Mouse (Mus musculus): ENCODE results near the gene Tardbp.

Tardbp gene

DNA sequence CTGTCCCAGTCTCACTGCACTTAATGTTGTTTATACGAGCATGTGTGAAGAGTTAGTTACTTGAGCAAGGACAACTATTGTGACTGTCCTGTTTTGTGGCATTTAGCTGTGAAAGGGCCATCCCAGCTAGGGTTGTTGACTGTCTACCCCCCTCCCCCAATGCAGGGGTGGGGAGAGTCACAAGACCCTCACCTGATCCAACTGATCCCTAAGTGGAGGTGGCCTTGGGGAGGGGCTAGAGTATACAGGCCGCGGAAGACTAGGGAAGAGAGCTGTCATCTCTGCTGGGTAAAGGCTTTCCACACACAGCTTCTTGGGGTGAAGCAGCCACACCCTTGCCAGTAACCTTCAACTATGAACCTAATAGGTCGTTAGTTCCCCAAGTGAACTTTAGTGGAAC lies 26.5 kb downstream of the Tardbp start:
- DNase-seq: no peak

DNA sequence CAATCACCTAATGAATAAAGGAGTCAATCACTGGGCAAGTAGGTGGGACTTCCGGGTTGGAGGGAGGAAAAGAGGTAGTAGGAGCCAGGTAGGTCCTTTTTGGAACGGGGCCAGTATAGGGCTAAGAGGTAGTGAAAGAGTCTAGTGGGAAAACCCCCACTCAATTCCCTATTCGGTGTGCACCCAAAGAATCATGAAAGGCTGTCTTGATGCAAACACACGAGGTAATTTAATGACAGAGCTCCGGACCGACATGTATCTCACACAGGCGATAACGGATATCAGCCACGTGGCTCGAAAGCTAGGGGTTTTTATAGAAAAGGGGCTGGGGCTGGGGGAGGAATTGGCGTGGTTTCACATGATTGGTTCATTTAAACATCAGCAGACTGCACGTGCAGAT lies 28.0 kb downstream of the Tardbp start:
- no peak for DNase-seq

GRCm38 (mm10) chr4:148596731-148597130 lies 30.1 kb downstream of the Tardbp start:
- no peak for DNase-seq

GRCm38 (mm10) chr4:148595916-148596315 lies 30.9 kb downstream of the Tardbp start:
- no peak for DNase-seq

DNA sequence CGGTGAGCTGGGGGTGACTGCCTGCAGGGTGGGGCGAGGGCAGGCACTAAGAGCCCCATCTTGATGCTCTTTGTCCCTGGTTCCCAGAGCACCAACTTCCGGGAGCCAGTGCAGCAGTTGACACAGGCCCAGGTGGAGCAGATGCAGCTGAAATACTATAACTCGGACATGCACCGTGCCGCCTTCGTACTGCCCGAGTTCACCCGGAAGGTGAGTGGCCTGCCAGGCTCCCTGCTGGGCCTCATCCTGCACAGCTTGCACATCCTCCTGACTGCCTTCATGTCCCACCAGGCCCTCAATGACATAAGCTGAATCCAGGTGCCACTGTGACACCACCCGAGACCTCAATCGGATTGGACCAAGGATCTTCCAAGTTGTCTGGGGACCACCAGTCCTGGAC lies 32.8 kb downstream of the Tardbp start:
- DNase-seq: peak in 1 of 2 experiments; percentile 41

DNA sequence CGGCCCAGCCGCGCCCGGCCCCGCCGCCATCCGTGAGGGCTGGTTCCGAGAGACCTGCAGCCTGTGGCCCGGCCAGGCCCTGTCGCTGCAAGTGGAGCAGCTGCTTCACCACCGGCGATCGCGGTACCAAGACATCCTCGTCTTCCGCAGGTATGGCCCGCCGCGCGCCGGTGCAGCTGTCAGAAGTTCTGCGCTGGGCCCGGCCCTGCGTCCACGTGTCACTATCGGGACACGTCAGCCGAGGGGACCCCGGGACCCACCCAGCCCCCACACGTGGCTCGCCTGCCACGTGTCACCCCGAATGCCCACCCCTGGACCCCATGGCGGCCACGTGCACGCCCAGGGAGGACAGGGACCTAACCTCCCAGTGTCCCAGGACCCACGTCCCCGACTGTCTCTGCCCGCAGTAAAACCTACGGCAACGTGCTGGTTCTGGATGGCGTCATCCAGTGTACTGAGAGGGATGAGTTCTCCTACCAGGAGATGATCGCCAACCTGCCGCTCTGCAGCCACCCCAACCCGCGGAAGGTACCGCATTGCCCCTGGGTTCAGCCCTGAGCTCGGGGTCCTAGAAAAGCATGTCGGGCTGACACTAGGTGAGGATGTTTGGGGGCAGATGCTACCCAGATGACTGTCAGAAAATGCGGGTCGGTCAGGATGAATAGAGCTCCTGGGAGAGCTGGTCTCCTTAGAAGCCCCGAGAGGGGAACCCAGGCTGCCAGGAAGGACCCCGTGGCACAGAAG lies 35.0 kb downstream of the Tardbp start:
- DNase-seq: peak in 1 of 2 experiments; percentile 63

DNA sequence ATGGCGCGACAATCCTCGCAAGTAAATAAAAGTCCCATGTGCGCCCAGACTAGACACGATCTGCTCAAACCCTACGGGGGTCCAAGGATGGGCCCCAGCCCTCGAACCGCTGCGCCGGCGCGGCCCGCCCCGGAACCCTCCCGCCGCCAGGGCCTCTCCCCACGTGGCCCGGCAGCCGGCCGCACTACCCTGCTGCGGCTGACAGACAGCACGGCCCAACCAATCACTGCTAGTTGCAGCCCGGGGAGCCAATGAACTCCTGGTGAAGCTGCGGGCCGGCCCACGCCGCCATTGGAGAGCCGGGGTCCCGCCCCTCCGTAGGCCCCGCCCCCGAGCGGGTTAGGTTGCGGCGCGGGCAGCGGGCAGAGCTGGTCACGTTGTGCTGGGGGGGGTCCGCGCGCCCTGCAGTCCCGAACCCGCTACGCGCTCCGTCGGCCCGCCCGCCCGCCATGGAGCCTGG lies 35.6 kb downstream of the Tardbp start, which contains the start of gene Srm:
TSS of gene Srm (plus strand) at position 333 of the 460 bp plus-strand sequence.
- peak; percentile 98 for DNase-seq

DNA sequence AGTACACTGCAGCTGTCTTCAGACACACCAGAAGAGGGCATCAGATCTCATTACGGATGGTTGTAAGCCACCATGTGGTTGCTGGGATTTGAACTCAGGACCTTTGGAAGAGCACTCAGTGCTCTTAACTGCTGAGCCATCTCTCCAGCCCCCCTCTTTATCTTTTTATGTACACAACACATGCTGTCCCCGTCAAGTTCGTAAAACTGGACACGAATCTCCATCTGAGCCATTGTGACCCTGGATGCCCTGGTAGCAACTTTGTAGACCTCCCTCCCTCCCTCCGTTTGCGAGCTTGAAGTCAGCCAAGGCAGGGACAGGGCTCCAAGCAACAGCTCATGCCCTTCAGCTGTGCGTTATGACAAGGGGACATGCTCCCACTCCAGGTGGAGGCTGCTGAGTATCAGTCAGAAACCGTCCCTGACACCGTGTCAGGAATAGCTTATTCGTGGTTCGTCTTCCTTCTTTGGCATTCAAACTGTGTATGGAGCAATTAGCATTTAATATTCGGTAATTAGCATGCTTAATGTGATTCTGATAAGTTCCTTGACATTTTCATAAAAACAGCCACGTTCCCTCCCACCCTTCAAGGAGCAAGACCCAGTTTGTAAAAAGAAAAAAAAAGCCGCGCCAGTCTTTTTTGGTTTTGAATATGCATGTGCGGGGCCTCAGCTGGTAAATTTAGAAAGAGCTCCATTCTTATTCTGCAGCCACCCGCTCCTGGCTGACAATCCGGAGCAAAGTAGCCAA lies 36.2 kb downstream of the Tardbp start:
- peak; percentile 49 to 52 for DNase-seq

DNA sequence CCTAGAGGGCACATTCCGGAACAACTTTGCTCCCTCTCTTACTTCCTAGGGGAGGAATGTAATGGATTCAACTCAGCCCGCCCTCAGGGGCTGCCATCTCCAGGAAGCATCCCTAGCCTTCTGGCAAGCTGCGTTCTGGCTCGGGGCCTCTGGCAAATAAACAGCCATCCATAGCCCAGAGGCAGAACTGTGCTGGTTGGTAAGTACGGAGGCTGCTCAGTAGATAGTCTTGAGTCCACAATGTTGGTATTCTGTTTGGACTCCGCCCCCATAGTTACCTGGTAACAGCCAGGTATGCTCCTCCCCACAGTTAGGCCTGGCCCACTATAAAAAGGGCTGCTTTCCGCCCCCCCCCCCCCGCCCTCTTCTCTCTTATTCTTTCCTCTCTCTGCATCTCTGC lies 37.3 kb downstream of the Tardbp start:
- DNase-seq: peak; percentile 60

DNA sequence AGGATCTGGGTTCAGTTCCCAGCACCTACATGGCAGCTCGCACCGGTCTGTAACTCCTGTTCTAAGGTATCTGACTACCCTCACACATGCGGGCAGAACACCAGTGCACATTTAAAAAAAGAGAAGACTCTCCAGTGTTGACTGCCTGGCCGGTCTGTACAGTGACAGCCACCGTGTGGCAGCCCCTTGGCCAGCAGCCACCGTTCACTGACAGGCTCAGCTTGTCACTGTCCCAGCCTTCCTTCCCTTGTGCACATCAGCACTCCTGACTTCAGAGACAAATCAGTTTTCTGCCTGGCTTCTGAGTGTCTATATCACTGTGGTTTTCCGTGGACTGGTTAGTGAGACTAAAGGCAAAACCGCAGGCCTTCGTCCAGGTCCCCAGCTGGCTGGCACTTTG lies 38.0 kb downstream of the Tardbp start:
- peak; percentile 56 to 69 for DNase-seq

DNA sequence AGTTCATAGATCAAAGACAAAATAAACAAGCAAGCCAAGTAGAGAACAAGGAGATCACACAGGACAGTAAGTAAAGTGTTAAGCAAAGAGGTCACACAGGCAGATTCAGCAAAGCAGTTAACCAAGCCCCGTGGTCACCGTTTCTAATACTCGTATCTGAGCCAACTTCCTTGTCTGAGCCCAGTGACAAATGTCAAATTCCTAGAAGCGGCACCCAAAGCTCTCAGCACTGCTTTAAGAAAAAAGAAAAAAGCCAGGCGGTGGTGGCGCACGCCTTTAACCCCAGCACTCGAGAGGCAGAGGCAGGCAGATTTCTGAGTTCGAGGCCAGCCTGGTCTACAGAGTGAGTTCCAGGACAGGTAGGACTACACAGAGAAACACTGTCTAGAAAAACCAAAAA lies 40.2 kb downstream of the Tardbp start:
- no peak for DNase-seq

DNA sequence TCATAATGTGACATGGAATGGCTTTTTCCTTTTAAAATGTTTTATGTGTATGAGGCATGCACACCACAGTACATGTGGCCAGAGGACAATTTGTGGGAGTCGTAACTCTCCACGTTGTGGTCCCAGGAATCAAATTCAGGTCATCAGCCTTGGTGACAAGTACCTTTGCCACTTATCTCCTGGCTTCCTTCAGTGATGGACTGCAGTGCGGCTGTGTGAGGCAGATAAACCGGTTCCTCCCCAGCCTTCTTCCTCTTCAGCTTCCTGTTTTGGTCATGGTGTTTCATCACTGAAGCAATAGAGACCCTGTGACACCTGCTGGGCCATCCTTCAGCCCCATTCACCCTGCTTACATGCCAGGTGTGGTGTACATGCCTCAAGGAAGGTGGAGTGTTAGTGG lies 43.6 kb downstream of the Tardbp start:
- DNase-seq: no peak

DNA sequence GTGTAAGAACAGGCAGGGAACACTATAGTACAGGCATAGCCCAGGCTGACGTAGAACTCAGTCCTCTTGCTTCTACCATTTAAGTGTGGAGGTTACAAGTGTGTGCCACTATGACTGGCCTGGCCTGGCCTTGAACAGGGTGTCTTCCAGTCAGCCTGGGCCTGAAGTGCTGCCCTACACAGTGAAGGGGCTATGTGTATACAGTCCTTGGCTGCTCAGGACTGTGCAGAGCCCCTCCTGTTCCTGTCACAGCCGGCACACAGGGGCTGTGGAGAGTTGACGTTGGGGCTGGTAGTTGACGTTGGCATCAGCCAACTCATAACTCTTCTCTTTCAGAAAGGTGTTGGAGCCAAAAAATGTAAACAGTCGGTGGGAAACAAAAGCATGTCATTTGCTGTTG lies 45.4 kb downstream of the Tardbp start:
- DNase-seq: no peak

GRCm38 (mm10) chr4:148580765-148581164 lies 46.1 kb downstream of the Tardbp start:
- peak; percentile 52 to 65 for DNase-seq

GRCm38 (mm10) chr4:148573222-148573621 lies 53.6 kb downstream of the Tardbp start:
- DNase-seq: no peak

GRCm38 (mm10) chr4:148570693-148571295 lies 56.0 kb downstream of the Tardbp start:
- no peak for DNase-seq

DNA sequence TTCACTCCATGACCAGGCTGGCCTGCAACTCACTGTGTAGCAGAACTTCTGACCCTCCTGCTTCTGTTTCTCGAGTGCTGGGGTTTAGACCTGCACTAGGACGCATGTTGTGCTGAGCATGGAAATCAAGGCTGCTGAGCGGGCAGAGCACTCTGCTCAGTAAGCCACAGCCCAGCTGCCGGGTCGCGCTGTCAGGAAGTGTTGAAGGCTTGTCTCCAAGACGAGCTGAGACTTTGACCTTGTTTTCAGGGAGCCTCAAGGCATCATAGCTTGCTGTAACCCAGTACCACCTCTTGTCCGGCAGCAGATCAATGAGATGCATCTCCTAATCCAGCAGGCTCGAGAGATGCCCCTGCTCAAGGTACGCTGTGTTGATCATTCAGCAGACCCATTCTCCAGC lies 56.7 kb downstream of the Tardbp start:
- DNase-seq: no peak

- DNase-seq: no peak
Measured at GRCm38 (mm10) chr4:148563595-148563994, 63.2 kb downstream of the Tardbp start.

GRCm38 (mm10) chr4:148562676-148563075 lies 64.1 kb downstream of the Tardbp start:
- no peak for DNase-seq
